Mouse (Mus musculus) erythroblast, adult 5-6 weeks (primary cell): ENCODE measurements around the gene Dtymk. TPM values are rescaled to one million over a fixed set of nuclear protein-coding genes. Genes with fewer than 3 reads are reported as not detected.
"Not testable (repeated sequence)": the region's sequence is repeated elsewhere in the genome, so short reads cannot be mapped to it uniquely, and the experiment has no call there.

Source experiments
- ATAC-seq: replicated peaks from 2 replicates; pipeline ENCODE4 v1.8.0; 2016; ENCODE audit warnings: moderate number of reproducible peaks, mild to moderate bottlenecking, moderate TSS enrichment, inconsistent platforms; ENCODE audit not compliant: poor library complexity, low FRiP score, severe bottlenecking
- total RNA-seq, 2 experiments: library from RNA; stranded (forward) in 1 of 2; stranded (reverse) in 1 of 2; fragments of 150-400 nt in 1 of 2; fragments of 200-764, 138-1000 nt in 1 of 2; gene quantifications; 2 replicates each; pipeline versions ENCODE4 v1.2.3 to v1.2.4; 2015 to 2017; ENCODE audit warnings: low replicate concordance in 2 of 2

Dtymk gene
- total RNA-seq (2015; ENCODE audit: low replicate concordance) (41.9 and 43.5 TPM in 2 replicates), total RNA-seq (2017; ENCODE audit: low replicate concordance) (33.8 and 74.4 TPM in 2 replicates)

- peak; percentile 72 for ATAC-seq
Observed at GRCm38 (mm10) chr1:93801741-93802238, at the start of gene Dtymk. TSS of gene Dtymk (minus strand) at chr1:93801934.

DNA sequence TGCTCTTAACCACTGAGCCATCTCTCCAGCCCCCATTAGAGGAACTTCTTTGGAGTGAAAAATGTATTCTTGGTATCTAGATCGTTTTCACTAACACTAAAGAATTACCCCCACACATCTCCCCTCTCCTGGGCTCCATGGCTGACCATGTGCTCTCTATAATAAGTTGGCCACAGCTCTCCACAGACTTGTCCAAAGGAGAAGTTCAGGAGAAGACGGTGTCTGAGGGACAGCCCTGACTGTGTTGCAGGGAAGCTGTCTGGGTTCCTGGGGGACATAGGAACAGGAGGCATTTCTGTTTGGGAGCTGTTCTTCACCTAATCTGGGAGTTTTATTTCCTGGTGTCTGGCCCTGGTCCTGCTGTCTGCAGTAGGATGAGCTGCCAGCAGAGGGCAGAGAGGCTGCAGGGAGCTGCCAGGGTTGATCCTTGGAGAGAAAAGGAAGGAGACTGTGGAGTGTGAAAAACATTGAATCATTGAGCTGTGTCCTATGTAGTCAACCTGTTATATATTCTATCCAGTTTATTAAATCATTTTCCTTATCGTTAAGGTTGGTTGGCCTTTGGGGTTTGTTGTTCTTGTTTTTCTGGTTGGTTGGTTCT lies 44.1 kb upstream of the Dtymk start:
- not testable (repeated sequence) for ATAC-seq

- ATAC-seq: not testable (repeated sequence)
Observed at GRCm38 (mm10) chr1:93838569-93838968, 36.8 kb upstream of the Dtymk start.

DNA sequence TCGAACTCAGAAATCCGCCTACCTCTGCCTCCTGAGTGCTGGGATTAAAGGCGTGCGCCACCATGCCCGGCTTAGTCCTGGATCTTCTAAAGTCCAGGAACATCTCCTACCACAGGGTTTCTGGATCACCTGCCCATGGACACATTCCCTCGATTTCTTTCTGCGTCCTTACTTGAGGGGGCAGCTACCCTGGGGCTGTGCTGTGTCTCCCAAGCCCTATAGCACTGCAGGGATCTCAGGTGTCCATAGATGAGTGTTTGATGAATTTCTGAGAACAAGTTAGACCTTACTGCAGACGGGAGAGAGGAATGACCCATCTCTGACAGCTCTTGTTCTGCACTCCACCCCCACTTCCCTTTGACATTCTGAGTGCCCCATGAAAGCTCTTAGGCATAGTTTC lies 35.6 kb upstream of the Dtymk start:
- ATAC-seq: no peak

GRCm38 (mm10) chr1:93836532-93836913 lies 34.8 kb upstream of the Dtymk start:
- ATAC-seq: no peak

- no peak for ATAC-seq
Observed at GRCm38 (mm10) chr1:93835876-93836531, 34.3 kb upstream of the Dtymk start.

DNA sequence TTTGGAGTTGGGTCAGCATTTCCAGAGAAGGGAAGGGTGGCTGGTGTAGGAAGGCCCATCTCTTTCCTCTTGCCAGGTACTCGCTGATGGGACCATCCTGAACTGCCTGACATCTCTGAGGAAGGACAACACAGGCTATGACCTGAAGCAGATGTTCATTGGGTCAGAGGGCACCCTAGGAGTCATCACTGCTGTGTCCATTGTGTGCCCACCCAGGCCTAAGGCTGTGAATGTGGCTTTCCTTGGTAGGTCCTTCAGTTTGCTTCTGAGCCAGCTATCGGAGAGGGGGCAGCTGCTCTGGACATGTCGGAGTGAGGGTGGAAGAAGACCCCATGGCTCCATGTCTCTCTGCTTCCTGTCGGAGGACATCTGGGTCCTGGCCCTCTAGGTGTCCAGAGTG lies 33.5 kb upstream of the Dtymk start:
- ATAC-seq: no peak

DNA sequence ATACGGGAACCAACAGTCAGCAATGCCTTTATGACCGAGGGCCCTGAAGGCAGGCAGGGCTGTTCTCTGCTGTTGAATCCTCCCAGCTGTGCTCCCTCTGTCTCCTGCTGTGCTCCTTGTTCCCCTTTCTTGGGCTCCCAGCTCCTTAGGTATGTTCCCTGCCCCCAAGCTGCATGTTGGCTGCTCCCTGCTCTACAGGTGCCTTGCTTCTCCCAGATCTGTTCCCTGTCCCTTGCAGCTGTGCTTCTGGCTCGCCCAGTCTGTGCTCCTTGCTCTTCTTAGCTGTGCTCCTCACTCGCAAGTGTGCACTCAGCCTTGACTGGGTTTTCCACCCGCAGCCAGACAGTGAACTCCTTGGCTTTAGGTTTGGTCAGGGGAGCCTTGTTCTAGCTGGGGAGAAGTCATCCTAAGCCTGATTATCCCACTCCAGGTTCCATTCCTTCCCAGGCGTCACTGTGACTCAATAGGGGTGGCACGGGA lies 33.0 kb upstream of the Dtymk start:
- ATAC-seq: no peak

- peak; percentile 81 for ATAC-seq
Observed at GRCm38 (mm10) chr1:93832754-93833360, 31.1 kb upstream of the Dtymk start.

- ATAC-seq: no peak
Observed at GRCm38 (mm10) chr1:93826540-93826835, 24.8 kb upstream of the Dtymk start.

- 0 out of 2 replicates have a peak, but pooled peaks have one; percentile 18 for ATAC-seq
Observed at GRCm38 (mm10) chr1:93825771-93826539, 24.2 kb upstream of the Dtymk start.

DNA sequence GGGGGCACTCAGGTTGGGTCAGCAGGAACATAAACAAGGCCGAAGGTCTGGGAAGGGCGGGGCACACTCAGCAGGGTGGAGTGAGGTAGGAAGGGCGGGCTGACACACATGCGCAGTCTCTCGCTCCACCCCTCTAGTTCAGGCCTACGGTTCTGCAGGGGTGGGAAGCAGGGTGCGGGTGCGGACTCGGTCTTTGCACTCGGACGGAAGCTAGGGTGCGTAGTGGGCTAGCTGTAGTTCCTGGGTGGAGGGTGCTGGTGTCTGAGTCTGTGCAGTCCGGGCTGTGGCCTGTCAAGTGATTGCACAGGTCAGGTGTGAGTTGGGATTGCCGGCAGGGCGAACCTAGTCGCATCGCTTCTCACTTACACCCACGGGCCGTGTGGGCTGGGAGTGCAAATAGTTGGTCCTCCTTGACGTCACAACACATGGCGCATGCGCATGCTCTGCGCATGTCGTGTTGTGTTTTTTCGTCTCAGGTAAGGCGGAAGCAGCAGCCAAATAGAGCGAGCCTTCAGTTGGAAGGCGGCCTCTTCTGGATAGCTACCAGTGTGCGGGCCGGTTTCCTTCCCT lies 23.5 kb upstream of the Dtymk start:
- peak; percentile 90 for ATAC-seq

GRCm38 (mm10) chr1:93824609-93825008 lies 22.9 kb upstream of the Dtymk start, which contains the start of gene D2hgdh:
TSS of gene D2hgdh (plus strand) at chr1:93824909.
- ATAC-seq: peak; percentile 45

DNA sequence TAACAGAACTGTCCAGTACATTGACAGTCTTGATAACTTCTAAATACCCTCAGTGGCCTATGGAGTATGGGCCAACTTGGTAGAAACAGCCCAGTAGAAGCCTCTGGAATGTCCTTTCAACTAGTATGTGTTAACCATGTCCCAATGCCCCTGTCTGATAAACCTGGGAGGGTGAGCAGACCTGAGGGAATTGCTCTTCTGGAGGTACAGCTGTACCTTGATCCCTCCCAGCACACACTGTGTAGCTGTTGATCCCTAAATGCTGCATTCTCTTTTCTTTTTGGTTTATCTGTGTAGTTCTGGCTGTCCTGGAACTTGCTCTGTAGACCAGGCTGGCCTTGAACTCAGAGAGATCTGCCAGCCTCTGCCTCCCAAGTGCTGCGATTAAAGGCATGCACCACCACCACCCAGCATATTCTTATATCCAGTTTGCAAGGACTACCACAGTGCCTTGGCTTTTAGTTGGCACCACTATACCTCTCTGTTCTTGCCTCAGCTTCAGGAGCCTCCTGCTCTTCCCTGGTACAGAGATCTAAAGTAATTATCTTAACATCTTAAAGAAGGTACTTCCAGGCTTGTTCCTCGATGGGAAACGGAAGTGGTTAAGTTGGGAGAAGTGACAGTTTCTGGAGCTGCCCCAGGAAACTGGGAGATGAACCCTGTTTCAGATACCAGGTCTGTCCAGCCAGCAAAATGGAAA lies 22.2 kb upstream of the Dtymk start:
- no peak for ATAC-seq

DNA sequence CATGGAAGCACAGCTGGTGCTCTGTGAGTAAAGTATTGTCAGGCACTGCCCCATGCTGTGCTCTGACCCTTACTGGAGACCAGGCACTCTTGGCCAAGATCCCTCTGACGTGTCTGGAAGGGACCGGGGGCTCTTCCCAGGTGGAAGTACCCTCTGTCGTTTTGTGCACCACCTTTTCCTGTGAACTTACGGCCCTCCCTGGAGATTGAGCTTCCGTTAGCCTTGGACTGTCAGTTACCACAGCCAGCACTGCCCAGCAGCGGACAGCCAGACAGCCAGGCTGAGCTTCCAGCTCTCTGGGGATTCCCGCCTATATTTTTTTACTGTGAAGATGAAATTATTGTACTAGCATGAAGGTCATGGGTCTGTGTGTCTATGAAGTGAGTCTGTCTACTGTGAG lies 17.0 kb upstream of the Dtymk start:
- no peak for ATAC-seq

DNA sequence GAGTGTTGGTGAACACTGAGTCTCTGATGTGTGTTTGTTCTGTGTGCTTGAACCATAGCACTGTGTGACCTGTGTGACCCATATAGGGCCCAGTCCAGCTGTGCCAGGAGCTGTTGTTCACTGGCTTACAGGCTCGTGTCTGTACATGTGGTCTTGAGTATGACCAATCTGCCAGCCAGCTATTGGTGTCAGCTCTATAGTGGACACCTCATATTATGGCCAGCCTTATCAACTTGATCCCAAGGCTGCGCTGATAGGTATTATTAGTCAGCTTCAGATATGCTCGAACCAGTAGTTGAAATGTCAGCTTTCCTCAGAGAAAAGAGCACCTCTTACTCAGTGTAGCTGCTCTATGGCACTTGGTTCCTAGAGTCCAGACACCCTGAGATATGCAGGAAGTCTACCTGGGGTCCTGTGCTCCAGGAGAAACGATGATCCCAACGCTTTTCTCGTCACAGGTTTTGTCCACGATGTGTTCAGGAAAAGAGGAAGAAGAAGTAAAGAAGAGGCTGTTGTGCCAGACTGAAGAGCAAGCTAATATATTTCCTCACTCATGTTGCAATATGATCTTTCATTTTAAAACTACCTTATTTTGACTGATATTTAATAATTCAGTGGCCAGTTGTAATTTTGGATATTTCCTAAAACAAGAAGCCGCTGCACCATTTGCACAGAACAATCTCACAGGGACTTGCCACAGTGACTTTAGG lies 16.2 kb upstream of the Dtymk start:
- ATAC-seq: no peak

DNA sequence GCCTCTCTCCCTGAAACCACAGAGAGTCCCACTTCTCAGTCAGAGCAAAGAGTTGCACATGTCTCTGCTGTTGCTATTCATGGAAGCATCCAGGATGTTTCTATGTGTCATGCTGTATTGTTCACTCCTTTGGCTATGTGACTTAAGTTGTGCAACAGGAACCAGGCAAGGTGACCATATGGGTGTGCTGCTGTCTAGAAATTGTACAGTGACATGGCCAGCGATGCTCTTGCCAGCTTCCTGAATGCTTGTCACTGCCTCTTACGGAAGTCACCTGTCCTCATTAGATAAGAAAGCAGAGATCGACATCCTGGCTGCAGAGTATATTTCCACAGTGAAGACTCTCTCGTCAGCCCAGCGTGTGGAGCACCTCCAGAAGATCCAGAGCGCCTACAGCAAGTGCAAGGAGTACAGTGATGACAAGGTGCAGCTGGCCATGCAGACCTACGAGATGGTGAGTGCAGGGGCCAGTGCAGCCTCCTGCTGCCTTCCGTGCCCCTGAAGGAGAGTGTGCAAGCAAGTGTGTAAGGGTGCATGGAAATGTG lies 9.8 kb upstream of the Dtymk start:
- ATAC-seq: no peak

GRCm38 (mm10) chr1:93810011-93810410 lies 8.3 kb upstream of the Dtymk start:
- ATAC-seq: no peak
